Mouse (Mus musculus): ENCODE measurements around the gene Gm20489.

Gene Gm20489

DNA sequence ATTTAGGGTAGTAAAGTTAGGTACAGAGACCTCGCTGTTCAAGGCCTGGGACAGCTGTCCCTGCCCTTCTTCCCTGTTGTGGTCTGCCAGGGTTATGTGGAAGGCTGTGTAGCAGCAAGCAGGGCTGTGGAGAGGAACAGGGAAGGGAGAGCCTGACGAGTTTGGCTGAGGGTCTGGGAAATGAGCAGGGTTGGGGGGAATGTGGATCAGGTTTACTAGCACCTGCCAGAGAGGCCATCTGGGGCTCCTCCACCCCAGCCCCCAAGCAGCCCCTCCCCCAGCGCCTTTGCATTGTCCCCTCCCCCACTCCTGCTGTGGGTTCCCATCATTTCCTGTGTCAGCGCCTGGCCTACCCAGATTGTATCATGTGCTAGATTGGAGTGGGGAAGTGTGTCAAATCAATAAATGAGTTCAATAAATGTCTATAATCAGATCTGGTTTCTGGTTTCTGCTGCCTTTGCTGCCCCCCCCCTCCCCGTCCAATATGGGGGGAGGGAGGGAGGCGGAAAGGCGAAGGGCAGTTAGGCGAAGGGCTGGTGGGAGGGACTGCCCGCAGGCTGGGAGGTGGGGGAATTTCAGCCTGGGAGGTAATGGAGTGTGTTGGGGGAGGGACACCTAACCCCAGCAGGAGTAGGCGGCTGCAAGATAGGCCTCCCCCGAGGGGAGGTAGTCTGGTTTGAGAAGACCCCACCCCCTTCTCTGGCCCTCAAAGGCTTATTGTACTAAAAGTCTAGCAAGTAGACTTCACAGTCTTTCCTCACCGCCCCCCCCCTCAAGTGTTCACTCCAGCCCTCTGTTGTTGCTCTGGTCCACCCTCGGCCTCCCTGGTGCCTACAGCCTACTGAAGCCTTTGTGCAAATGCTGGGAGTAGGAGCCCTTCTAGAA, 8.1 kb downstream of the Gm20489 start:
- DNase-seq (ENCODE audit: low read depth, low spot score), result no peak

DNA sequence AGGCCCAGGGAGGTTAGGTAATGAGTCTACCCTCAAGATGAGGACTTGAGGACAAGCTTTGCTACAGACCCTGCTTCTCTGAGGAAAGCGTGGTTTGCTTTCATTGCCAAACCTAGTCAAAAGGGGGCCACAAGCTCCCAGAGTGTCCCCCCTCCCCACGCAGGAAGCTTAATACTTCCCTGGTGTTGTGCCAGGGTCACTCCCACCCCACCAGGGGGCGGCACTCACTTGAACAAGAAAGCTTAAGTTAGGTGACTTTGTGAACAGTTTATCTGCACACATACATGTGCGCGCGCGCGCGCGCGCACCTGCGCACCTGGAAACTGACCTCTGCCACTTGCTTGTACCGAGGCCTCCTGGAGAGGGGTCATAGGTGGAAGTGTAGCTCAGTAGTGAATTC, 12.2 kb downstream of the Gm20489 start:
- no peak for DNase-seq (ENCODE audit: low read depth, low spot score)

DNA sequence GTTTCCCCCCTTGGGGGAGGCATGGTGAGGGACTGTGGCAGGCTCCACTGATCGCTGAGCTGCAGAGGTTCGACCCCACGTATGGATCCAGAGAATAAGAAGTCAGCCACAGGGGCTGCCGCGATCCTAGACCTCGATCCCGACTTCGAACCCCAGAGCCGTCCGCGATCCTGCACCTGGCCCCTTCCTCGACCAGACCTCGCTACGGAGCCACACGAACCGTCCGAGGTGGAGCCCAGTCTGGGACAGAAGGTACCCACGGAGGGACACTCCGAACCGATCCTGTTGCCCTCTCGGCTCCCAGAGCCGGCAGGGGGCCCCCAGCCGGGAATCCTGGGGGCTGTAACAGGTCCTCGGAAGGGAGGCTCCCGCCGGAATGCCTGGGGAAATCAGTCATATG, 14.1 kb downstream of the Gm20489 start:
- no peak for DNase-seq (ENCODE audit: low read depth, low spot score)

DNA sequence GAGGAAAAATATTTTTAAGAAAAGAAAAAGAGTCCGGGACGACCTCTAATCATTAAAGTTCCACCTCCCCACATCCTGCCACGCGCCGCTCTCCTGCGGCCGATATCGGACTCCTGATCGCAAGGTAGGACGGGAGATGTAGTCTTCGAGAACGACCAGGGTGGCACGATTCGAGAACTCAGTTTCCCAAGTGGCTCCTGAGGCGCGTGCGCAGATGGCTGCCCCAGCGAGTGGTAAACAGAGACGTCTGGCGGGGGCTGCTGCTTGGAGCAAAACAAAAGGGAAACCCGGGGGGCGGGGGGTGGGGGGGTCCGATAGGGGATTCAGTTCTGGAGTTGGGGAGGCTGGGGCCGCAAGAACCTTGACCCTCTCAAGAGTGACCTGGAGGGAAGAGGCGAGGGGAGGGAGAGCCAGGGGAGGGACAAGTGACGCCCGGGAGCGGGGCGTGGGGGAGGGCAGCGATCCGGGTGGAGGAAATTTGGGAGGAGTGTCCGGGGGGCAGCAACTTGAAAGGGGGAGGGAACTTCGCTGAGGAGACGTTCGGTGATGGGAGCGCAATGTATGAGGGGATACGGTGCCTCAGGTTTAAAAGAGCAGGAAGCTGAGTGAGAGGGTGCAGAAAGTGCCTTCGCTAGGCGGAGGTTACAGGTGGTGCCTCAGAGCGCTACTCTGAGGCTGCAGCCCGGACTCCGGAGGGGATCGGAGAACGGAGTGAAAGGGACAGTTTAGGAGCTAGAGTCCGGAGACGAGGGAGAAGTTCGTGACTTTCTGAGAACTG, 14.7 kb downstream of the Gm20489 start, which contains the start of gene Foxo4:
TSS of gene Foxo4 (plus strand) at position 577 of the 778 bp plus-strand sequence.
- peak; percentile 77 for DNase-seq (ENCODE audit: low read depth, low spot score)

DNA sequence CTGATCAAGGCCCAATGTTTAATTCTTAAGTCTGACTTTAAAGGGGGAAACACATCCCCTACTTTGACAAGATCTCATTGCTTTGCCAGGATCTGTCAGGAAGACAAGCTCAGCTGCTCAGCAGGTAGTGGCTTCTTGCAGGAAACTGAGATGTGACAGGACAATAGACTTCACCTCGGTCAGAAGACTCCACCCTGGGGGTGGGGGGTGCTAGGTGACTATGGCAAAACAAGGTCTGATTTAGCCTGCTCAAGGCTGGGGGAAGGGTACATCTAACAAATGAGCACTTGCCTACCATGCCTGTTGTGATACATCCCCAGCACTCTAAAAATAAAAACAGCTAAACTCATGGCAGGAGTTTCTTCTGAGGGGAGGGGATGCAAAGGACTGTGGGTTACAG, 23.8 kb downstream of the Gm20489 start:
- DNase-seq (ENCODE audit: low read depth, low spot score), result no peak

DNA sequence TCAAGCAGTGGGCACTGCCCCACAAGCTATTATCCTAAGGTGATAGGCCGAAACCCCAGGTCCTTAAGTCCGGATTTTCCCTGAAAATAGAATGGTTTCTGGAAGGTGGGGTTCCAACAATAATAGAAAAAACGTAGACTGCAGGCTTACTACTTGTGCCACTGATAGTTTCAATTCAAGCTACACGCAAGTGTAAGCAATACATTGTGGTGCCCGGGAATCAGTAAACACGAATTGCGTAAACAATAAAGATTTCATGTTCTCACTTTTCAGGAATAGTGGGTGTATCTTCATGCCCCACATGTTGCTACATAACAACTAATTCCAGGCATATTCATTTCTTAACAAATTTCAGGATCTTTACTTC, 46.0 kb downstream of the Gm20489 start:
- DNase-seq (ENCODE audit: low read depth, low spot score), result no peak

GRCm38 (mm10) chrX:101221834-101222795, 46.7 kb downstream of the Gm20489 start, which contains the start of gene Snx12:
Snx12 (minus strand) TSS chrX:101222563.
- peak; percentile 83 for DNase-seq (ENCODE audit: low read depth, low spot score)
